Mouse (Mus musculus) olfactory bulb, adult 2 months (tissue): ENCODE results near the gene Pcnx2.

Source experiments
- CTCF ChIP-seq: fragments of 200-500 bp; IDR thresholded peaks from 2 replicates; pipeline ENCODE4 v1.5.1; 2012; ENCODE audit warnings: low read depth, mild to moderate bottlenecking, low read length, moderate library complexity; ENCODE audit not compliant: insufficient read depth
- POLR2A ChIP-seq: fragments of 200-500 bp; IDR thresholded peaks from 2 replicates; pipeline ENCODE4 v1.6.1; 2012; ENCODE audit warnings: mild to moderate bottlenecking, low read depth, low read length, moderate library complexity; ENCODE audit not compliant: insufficient read depth

- TF ChIP-seq POLR2A (no peak), CTCF (no peak)
Observed at GRCm38 (mm10) chr8:125907311-125907710, 9.2 kb upstream of the Pcnx2 start.
